Comparison of ENCODE assay signal across 13 mouse cellular contexts in genomic region chr3:134014805-134015204, GRCm38 (mm10).
A peak's percentile ranks its signal among the peaks of the same experiment; 100 is the strongest.
DNase-seq lines count a peak whose midpoint lies in the region; ATAC-seq and TF ChIP-seq lines count a peak whose summit lies in the region.
"Had no signal": no experiment of that assay in that cellular context is flagged by ENCODE, and none has a peak within 500 bp of the region (broad histone marks: within the 10 kb centered on the region; RNA-seq: fewer than 3 reads in every experiment).

No protein-coding gene starts in this region.

- intact Hi-C loops in left cerebral cortex, postnatal 10 days (cut with DNase I): no loop called here

- no peak for TF ChIP-seq EP300 in heart, postnatal 0 days (IDR thresholded peaks at IDR 0.05; ENCODE audit: low read depth)

- 35% methylated on average over 2 of the region's 2 CpGs for WGBS in heart, postnatal 0 days
- 45% methylated on average over 2 of the region's 2 CpGs for WGBS in hindbrain, embryonic 13.5 days
- 37% methylated on average over 2 of the region's 2 CpGs for WGBS in midbrain, embryonic 16.5 days
- WGBS in liver, embryonic 11.5 days: 62% methylated on average over 2 of the region's 2 CpGs

- peak; percentile 6 for DNase-seq in heart, postnatal 0 days (ENCODE audit: low spot score)
- no peak for DNase-seq in heart, adult 8-10 months (ENCODE audit: low spot score)
- DNase-seq in embryo, embryonic 11 days: peak; percentile 47
- DNase-seq in left cerebral cortex, postnatal 10 days (ENCODE audit: extremely low spot score in 1 of 2, low spot score in 2 of 2): no peak
- no peak for DNase-seq in gastrocnemius, adult 8-10 months (ENCODE audit: low spot score in 2 of 2)
- no peak for DNase-seq in liver, embryonic 11.5 days (ENCODE audit: low spot score)
- DNase-seq: heart, adult 2 months; kidney, postnatal 14 days; thymus, postnatal 14 days had no signal

- H3K9ac ChIP-seq in heart, postnatal 0 days (replicated peaks; ENCODE audit: low read depth, low read length): no peak overlapping the region
- no peak overlapping the region for H3K9ac ChIP-seq in hindbrain, embryonic 13.5 days
- H3K9ac ChIP-seq in midbrain, embryonic 16.5 days (ENCODE audit: low read depth, low read length): no peak overlapping the region
- H3K9ac ChIP-seq in liver, embryonic 11.5 days (ENCODE audit: low read depth, low read length): no peak overlapping the region
- H3K9ac ChIP-seq: embryonic facial prominence, embryonic 13.5 days; limb, embryonic 13.5 days had no signal

- H3K36me3 ChIP-seq in heart, postnatal 0 days (replicated peaks; ENCODE audit: control insufficient read depth, insufficient read depth, low read length): no peaks in the 10 kb centered on the region
- no peaks in the 10 kb centered on the region for H3K36me3 ChIP-seq in hindbrain, embryonic 13.5 days
- no peaks in the 10 kb centered on the region for H3K36me3 ChIP-seq in midbrain, embryonic 16.5 days (ENCODE audit: control insufficient read depth, insufficient read depth, low read length)
- H3K36me3 ChIP-seq in liver, embryonic 11.5 days (ENCODE audit: control insufficient read depth, insufficient read depth, low read length): no peaks in the 10 kb centered on the region
- H3K36me3 ChIP-seq: embryonic facial prominence, embryonic 13.5 days; limb, embryonic 13.5 days had no signal

- H3K4me3 ChIP-seq in heart, postnatal 0 days (ENCODE audit: low read depth, low read length): no peak overlapping the region
- no peak overlapping the region for H3K4me3 ChIP-seq in hindbrain, embryonic 13.5 days
- H3K4me3 ChIP-seq in midbrain, embryonic 16.5 days (ENCODE audit: low read depth, low read length): no peak overlapping the region
- no peak overlapping the region for H3K4me3 ChIP-seq in liver, embryonic 11.5 days (ENCODE audit: low read depth, low read length)
- H3K4me3 ChIP-seq: embryonic facial prominence, embryonic 13.5 days; heart, adult 2 months; limb, embryonic 13.5 days had no signal

- H3K27me3 ChIP-seq in heart, postnatal 0 days (ENCODE audit: control insufficient read depth, insufficient read depth, low read length): no peaks in the 10 kb centered on the region
- H3K27me3 ChIP-seq in hindbrain, embryonic 13.5 days: no peaks in the 10 kb centered on the region
- H3K27me3 ChIP-seq in midbrain, embryonic 16.5 days (ENCODE audit: control insufficient read depth, insufficient read depth, low read depth, low read length): no peaks in the 10 kb centered on the region
- H3K27me3 ChIP-seq in liver, embryonic 11.5 days (replicated peaks; ENCODE audit: control insufficient read depth, insufficient read depth, low read length): no peaks in the 10 kb centered on the region
- H3K27me3 ChIP-seq: embryonic facial prominence, embryonic 13.5 days; limb, embryonic 13.5 days had no signal

- no peak for ATAC-seq in heart, postnatal 0 days (ENCODE audit: insufficient read depth, low read depth)
- peak; percentile 74; the same call in 1 of the 2 replicates for ATAC-seq in hindbrain, embryonic 13.5 days (ENCODE audit: low FRiP score)
- 0 out of 2 replicates have a peak, but pooled peaks have one; percentile 45 for ATAC-seq in midbrain, embryonic 16.5 days
- ATAC-seq in liver, embryonic 11.5 days (replicated peaks; ENCODE audit: low FRiP score): no peak

- no peak overlapping the region for H3K27ac ChIP-seq in heart, postnatal 0 days (ENCODE audit: low read depth)
- no peak overlapping the region for H3K27ac ChIP-seq in hindbrain, embryonic 13.5 days
- no peak overlapping the region for H3K27ac ChIP-seq in midbrain, embryonic 16.5 days (ENCODE audit: low read length)
- H3K27ac ChIP-seq in liver, embryonic 11.5 days (ENCODE audit: low read depth, low read length): no peak overlapping the region
- H3K27ac ChIP-seq: embryonic facial prominence, embryonic 13.5 days; heart, adult 2 months; limb, embryonic 13.5 days had no signal

- TF ChIP-seq CTCF in heart, postnatal 0 days (IDR thresholded peaks at IDR 0.05; ENCODE audit: low read depth): no peak

- no peaks in the 10 kb centered on the region for H3K9me3 ChIP-seq in heart, postnatal 0 days (replicated peaks; ENCODE audit: control insufficient read depth, low read length)
- no peaks in the 10 kb centered on the region for H3K9me3 ChIP-seq in hindbrain, embryonic 13.5 days
- no peaks in the 10 kb centered on the region for H3K9me3 ChIP-seq in midbrain, embryonic 16.5 days (replicated peaks; ENCODE audit: control insufficient read depth, low read length, poor library complexity, severe bottlenecking)
- no peaks in the 10 kb centered on the region for H3K9me3 ChIP-seq in liver, embryonic 11.5 days (ENCODE audit: control insufficient read depth, low read length)
- H3K9me3 ChIP-seq: embryonic facial prominence, embryonic 13.5 days; limb, embryonic 13.5 days had no signal

- H3K4me2 ChIP-seq in heart, postnatal 0 days (ENCODE audit: low read depth, low read length): no peak overlapping the region
- H3K4me2 ChIP-seq in hindbrain, embryonic 13.5 days: no peak overlapping the region
- no peak overlapping the region for H3K4me2 ChIP-seq in midbrain, embryonic 16.5 days (ENCODE audit: low read length)
- no peak overlapping the region for H3K4me2 ChIP-seq in liver, embryonic 11.5 days
- H3K4me2 ChIP-seq: embryonic facial prominence, embryonic 13.5 days; limb, embryonic 13.5 days had no signal

- no peaks in the 10 kb centered on the region for H3K4me1 ChIP-seq in heart, postnatal 0 days (ENCODE audit: control insufficient read depth, insufficient read depth)
- no peaks in the 10 kb centered on the region for H3K4me1 ChIP-seq in hindbrain, embryonic 13.5 days (replicated peaks)
- peaks cover 5% of the 10 kb centered on the region for H3K4me1 ChIP-seq in midbrain, embryonic 16.5 days (ENCODE audit: control insufficient read depth, insufficient read depth, low read length)
- no peaks in the 10 kb centered on the region for H3K4me1 ChIP-seq in liver, embryonic 11.5 days (replicated peaks; ENCODE audit: control insufficient read depth, insufficient read depth, low read length)

Comparison
In these comparisons a context has a peak if more than half of its experiments do, and no peak if none do; other contexts are left out.
1. DNase-seq: peak in heart, postnatal 0 days (single experiment) and embryo, embryonic 11 days (single experiment); none in heart, adult 8-10 months (single experiment), left cerebral cortex, postnatal 10 days (0 of 2), gastrocnemius, adult 8-10 months (0 of 2) and liver, embryonic 11.5 days (single experiment).
2. ATAC-seq: peak in hindbrain, embryonic 13.5 days (single experiment) and midbrain, embryonic 16.5 days (single experiment); none in heart, postnatal 0 days (single experiment) and liver, embryonic 11.5 days (single experiment).